Mouse (Mus musculus): ENCODE results near the gene Wdr63. TPM values are rescaled to one million over a fixed set of nuclear protein-coding genes. Genes with fewer than 3 reads are reported as not detected.
"Not testable (repeated sequence)": the region's sequence is repeated elsewhere in the genome, so short reads cannot be mapped to it uniquely, and the experiment has no call there.

The Wdr63 gene
- polyA plus RNA-seq, 1 experiment from 2014 or later = not detected

DNA sequence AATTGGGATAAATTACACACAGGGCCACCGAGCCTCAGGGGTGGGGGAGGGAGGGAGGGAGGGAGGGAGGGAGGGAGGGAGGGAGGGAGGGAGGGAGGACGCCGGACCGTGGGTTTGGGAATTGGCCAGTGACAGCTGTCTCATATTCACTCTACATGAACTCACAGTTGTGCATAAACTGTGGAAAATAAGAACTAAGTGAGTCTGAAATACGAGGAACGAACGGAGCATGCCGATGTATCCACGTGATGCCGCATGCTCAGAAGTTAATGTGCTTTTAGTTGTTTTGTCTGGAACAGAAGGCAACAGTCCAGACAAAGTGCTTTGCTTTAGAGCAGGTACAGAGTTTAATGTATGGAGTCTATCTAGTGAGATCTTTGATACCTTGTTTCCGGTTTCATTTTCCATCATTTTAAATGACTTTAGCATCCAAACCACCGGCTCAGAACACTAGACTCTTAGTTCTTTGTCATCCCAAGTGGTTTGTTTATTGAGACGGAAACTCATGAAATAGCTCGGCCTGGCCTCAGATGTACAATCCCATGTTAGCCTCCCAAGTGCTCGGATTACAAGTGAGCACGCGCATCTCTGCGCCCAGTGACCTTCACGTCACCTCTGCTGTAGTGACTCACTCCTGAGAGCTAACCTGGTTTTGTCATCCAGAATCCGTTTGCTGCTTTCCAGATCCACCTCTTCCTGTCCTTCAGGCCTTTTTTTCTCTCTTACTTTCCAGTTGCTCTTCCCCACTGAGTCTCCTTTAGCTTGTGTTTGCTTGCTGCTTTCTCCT lies 97.9 kb downstream of the Wdr63 start:
- no peak overlapping the region for H3K9ac ChIP-seq (replicated peaks; ENCODE audit: low read depth, low read length)
- no peak overlapping the region for H3K4me3 ChIP-seq (ENCODE audit: low read depth, low read length)
- no peaks in the 10 kb centered on the region for H3K9me3 ChIP-seq (ENCODE audit: control insufficient read depth, low read depth, low read length)
- ATAC-seq (ENCODE audit: insufficient number of reproducible peaks, insufficient read depth, low FRiP score, low read depth) = peak; percentile 51; the same call in 1 of the 2 replicates
- WGBS = 37% methylated on average over 19 of the region's 20 CpGs
- H3K36me3 ChIP-seq (ENCODE audit: control insufficient read depth, insufficient read depth, low read length) = peaks cover 7% of the 10 kb centered on the region
- H3K4me2 ChIP-seq (replicated peaks; ENCODE audit: low read depth, low read length) = no peak overlapping the region
- H3K27me3 ChIP-seq (ENCODE audit: control insufficient read depth, insufficient read depth, low read length) = no peaks in the 10 kb centered on the region
- H3K4me1 ChIP-seq (ENCODE audit: control insufficient read depth, insufficient read depth, low read length) = no peaks in the 10 kb centered on the region
- H3K27ac ChIP-seq (ENCODE audit: low read length) = no peak overlapping the region; the same call in 1 of the 2 replicates

DNA sequence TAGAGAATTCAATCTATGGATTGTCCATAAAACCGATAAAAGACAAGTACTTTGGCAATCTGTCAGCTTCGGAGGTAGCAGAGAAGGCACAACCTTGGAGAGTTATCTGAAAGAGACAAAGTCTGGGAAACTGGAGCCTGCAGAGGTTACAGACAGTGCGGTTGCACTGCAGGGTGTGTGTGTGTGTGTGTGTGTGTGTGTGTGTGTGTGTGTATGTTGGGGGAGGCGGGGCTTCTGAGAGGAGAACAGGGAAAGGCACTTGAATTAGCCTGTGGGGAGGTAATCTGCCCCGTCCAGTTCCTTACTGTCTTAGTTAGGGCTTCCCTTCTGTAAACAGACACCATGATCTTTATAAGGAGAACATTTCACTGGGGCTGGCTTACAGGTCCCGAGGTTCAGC lies 100.1 kb downstream of the Wdr63 start:
- ATAC-seq (ENCODE audit: insufficient number of reproducible peaks, insufficient read depth, low FRiP score, low read depth) = no peak
- Histone ChIP-seq H3K4me1 (ENCODE audit: control insufficient read depth, insufficient read depth, low read length) (no peaks in the 10 kb centered on the region), H3K4me2 (replicated peaks; ENCODE audit: low read depth, low read length) (no peak overlapping the region), H3K27ac (ENCODE audit: low read length) (no peak overlapping the region), H3K4me3 (ENCODE audit: low read depth, low read length) (no peak overlapping the region), H3K36me3 (ENCODE audit: control insufficient read depth, insufficient read depth, low read length) (0 out of 2 replicates have a peak, but pooled peaks cover 4% of the 10 kb centered on the region), H3K27me3 (ENCODE audit: control insufficient read depth, insufficient read depth, low read length) (no peaks in the 10 kb centered on the region), H3K9me3 (ENCODE audit: control insufficient read depth, low read depth, low read length) (no peaks in the 10 kb centered on the region), H3K9ac (replicated peaks; ENCODE audit: low read depth, low read length) (no peak overlapping the region)
- WGBS = 71% methylated on average over 6 of the region's 6 CpGs

DNA sequence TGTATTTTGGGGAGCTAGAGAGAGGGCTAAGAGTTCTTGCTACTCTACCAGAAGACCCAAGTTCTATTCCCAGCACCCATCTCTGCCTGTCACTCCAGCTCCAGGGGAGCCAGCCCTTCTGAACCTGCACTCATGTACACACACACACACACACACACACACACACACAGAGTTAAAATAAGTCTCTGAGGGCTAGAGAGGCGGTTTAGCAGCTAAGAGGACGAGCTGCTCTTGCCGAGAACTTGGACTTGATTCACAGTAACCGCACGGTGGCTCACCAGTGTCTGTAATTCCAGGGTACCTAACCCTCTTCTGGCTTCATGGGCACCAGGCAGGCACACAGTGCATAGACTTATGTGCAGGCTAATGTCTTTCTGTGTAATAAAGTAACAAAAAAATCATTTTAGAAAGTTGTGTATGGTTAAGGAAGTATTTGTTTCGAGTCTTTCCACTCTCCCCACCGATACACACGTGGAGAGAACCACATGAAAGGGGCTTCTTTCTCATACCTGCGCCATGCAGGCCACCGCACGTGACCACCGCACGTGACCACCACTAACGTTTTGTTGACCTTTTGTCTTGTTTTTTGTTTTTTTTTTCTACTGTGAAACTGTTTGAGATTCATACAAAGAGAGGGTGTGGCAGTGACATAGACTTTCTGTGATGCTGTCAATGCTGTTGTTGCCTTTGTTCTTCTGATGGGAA lies 103.4 kb downstream of the Wdr63 start:
- Histone ChIP-seq H3K27ac (ENCODE audit: low read length) (no peak overlapping the region), H3K4me1 (ENCODE audit: control insufficient read depth, insufficient read depth, low read length) (no peaks in the 10 kb centered on the region), H3K4me3 (ENCODE audit: low read depth, low read length) (no peak overlapping the region), H3K4me2 (replicated peaks; ENCODE audit: low read depth, low read length) (no peak overlapping the region), H3K36me3 (ENCODE audit: control insufficient read depth, insufficient read depth, low read length) (peaks cover 18% of the 10 kb centered on the region), H3K9ac (replicated peaks; ENCODE audit: low read depth, low read length) (no peak overlapping the region), H3K27me3 (ENCODE audit: control insufficient read depth, insufficient read depth, low read length) (no peaks in the 10 kb centered on the region), H3K9me3 (ENCODE audit: control insufficient read depth, low read depth, low read length) (no peaks in the 10 kb centered on the region)
- WGBS = 93% methylated on average over 14 of the region's 14 CpGs
- ATAC-seq (ENCODE audit: insufficient number of reproducible peaks, insufficient read depth, low FRiP score, low read depth) = no peak

DNA sequence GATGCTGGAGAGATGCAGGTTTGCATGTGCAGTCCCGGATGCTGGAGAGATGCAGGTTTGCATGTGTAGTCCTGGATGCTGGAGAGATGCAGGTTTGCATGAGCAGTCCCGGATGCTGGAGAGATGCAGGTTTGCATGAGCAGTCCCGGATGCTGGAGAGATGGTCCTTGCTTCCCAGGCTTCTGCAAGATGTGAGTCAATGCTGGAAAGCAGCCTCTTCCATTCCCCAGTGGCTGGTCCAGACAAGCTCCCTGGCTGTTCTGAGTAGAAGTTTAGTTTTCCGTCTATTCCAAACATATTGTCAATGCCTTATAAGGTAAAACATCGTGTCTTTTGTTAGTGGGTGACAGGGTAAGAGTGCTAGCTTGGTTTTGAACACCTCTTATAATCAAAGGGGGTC lies 111.4 kb downstream of the Wdr63 start:
- H3K4me2 ChIP-seq (replicated peaks; ENCODE audit: low read depth, low read length); H3K9ac ChIP-seq (replicated peaks; ENCODE audit: low read depth, low read length); ATAC-seq (ENCODE audit: insufficient number of reproducible peaks, insufficient read depth, low FRiP score, low read depth); H3K27me3 ChIP-seq (ENCODE audit: control insufficient read depth, insufficient read depth, low read length); H3K9me3 ChIP-seq (ENCODE audit: control insufficient read depth, low read depth, low read length); H3K4me3 ChIP-seq (ENCODE audit: low read depth, low read length); H3K27ac ChIP-seq (ENCODE audit: low read length); H3K4me1 ChIP-seq (ENCODE audit: control insufficient read depth, insufficient read depth, low read length): not testable (repeated sequence)
- peaks cover 11% of the 10 kb centered on the region for H3K36me3 ChIP-seq (ENCODE audit: control insufficient read depth, insufficient read depth, low read length)
- WGBS = 66% methylated on average over 4 of the region's 5 CpGs

DNA sequence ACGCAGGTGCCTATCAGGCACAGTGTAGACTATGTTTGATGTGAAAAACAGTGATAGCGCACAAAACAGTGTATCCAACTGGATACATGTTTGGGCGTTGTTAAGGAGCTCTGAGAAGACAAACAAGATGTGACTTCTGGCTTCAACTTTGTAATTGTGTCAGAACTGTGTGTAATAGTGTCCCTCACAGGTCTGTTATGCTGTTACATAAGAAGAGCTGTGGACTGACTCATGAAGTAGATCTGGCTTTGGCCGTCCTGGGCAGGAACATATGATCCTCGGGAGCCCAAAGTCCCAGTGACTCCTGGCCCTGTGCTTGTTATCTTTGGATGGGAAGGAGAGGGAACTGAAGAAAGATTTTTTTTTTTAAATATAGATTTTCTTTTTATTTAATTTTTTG lies 112.4 kb downstream of the Wdr63 start:
- Histone ChIP-seq H3K9me3 (ENCODE audit: control insufficient read depth, low read depth, low read length) (no peaks in the 10 kb centered on the region), H3K4me3 (ENCODE audit: low read depth, low read length) (no peak overlapping the region), H3K36me3 (ENCODE audit: control insufficient read depth, insufficient read depth, low read length) (peaks cover 6% of the 10 kb centered on the region), H3K4me2 (replicated peaks; ENCODE audit: low read depth, low read length) (no peak overlapping the region), H3K4me1 (ENCODE audit: control insufficient read depth, insufficient read depth, low read length) (0 out of 2 replicates have a peak, but pooled peaks cover 3% of the 10 kb centered on the region), H3K27me3 (ENCODE audit: control insufficient read depth, insufficient read depth, low read length) (no peaks in the 10 kb centered on the region), H3K9ac (replicated peaks; ENCODE audit: low read depth, low read length) (no peak overlapping the region), H3K27ac (ENCODE audit: low read length) (no peak overlapping the region)
- ATAC-seq (ENCODE audit: insufficient number of reproducible peaks, insufficient read depth, low FRiP score, low read depth) = no peak
- WGBS = 77% methylated on average over 5 of the region's 5 CpGs

DNA sequence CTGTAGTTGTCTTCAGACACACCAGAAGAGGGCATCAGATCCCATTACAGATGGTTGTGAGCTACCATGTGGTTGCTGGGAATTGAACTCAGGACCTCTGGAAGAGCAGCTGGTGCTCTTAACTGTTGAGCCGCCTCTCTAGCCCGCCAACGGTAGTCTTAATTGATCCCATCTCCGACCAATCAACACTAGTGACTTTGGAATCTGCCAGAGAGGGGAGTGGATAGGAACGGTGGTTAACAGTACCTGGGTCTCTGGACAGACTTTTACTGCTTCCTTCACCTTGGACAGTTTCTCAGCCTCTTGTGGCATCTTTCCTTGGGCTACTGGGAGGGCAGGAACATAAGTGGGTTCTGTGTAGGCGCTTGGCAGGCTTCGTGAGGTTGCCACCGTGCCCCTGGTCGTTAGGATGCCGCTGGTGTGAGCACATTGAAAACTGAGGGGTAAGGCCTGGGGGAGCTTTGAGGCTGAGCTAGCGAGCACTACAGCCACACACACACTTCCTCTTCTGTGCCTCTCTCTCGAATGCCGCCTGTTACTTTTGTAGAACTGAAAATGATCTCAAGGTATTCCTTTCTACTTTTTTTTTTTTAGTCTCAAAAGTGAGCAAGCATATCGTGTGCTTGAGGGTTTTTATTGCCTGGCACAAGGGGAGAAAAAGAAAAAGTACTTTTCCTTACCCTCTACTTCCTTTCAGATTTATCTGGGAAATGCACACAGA lies 114.3 kb downstream of the Wdr63 start:
- Histone ChIP-seq H3K4me1 (ENCODE audit: control insufficient read depth, insufficient read depth, low read length) (peaks cover 7% of the 10 kb centered on the region; the same call in 1 of the 2 replicates), H3K27me3 (ENCODE audit: control insufficient read depth, insufficient read depth, low read length) (no peaks in the 10 kb centered on the region), H3K27ac (ENCODE audit: low read length) (no peak overlapping the region), H3K9ac (replicated peaks; ENCODE audit: low read depth, low read length) (no peak overlapping the region), H3K4me2 (replicated peaks; ENCODE audit: low read depth, low read length) (no peak overlapping the region), H3K4me3 (ENCODE audit: low read depth, low read length) (no peak overlapping the region), H3K36me3 (ENCODE audit: control insufficient read depth, insufficient read depth, low read length) (peaks cover under 1% of the 10 kb centered on the region), H3K9me3 (ENCODE audit: control insufficient read depth, low read depth, low read length) (no peaks in the 10 kb centered on the region)
- 83% methylated on average over 14 of the region's 14 CpGs for WGBS
- no peak for ATAC-seq (ENCODE audit: insufficient number of reproducible peaks, insufficient read depth, low FRiP score, low read depth)

DNA sequence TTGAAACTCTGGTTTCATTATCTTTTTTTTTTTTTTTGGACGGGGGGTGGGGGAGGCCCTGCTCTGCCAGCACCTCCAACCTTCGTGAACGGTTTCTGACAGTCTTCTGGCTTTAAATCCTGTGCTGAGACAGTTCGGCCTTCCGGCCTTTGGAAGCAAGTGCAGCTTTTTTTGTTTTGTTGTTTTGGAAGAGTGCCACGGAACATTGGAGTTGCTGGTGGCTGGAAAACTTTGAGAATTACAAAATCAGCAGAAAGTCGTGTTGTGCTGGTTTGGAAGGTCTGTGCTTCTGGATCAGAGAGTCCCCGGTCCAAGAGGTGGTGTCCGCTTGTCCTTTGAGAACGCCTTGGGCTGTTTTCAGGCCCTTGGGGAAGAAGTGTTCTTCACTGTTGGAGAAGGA lies 115.1 kb downstream of the Wdr63 start:
- H3K36me3 ChIP-seq (ENCODE audit: control insufficient read depth, insufficient read depth, low read length) = no peaks in the 10 kb centered on the region; the same call in 1 of the 2 replicates
- peaks cover 9% of the 10 kb centered on the region; the same call in 1 of the 2 replicates for H3K4me1 ChIP-seq (ENCODE audit: control insufficient read depth, insufficient read depth, low read length)
- H3K27me3 ChIP-seq (ENCODE audit: control insufficient read depth, insufficient read depth, low read length) = no peaks in the 10 kb centered on the region
- no peak for ATAC-seq (ENCODE audit: insufficient number of reproducible peaks, insufficient read depth, low FRiP score, low read depth)
- no peak overlapping the region for H3K27ac ChIP-seq (ENCODE audit: low read length)
- no peak overlapping the region for H3K9ac ChIP-seq (replicated peaks; ENCODE audit: low read depth, low read length)
- no peaks in the 10 kb centered on the region for H3K9me3 ChIP-seq (ENCODE audit: control insufficient read depth, low read depth, low read length)
- no peak overlapping the region for H3K4me2 ChIP-seq (replicated peaks; ENCODE audit: low read depth, low read length)
- WGBS = 77% methylated on average over 10 of the region's 10 CpGs
- no peak overlapping the region for H3K4me3 ChIP-seq (ENCODE audit: low read depth, low read length)

DNA sequence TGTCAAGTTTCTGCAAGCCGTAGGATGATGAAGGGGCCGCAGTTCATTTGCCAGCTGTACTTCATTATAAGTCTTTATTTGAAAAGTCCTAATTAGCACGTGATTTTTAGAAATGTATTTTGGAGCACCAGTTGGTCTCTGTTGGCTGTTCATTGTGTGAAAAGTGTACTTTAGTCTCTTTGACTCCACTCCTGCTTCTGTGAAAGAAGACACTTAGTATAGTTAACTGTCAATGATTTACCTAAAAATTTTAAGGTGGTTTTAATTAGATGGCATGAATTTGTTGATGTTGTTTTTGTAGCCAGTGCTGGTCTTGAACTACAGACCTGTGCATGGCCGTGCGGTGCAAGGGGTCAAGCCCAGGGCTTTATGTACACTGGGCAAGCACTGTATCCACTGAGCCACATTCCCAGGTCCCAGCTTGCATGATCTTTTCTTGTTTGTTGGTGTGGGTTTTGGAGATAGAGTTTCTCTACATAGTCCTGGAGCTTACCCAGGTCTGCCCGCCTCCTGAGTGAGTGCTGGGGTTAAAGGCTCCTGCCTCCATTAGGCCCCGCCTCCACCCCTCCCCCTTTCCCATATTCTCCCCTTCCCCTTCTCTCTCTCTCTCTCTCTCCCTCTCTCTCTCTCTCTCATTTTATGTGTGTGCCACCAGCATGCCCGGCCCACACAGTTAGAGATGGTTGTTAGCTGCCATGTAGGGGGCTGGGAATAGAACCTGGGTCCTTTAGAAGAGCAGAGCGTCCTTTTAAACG lies 115.8 kb downstream of the Wdr63 start:
- Histone ChIP-seq H3K4me1 (ENCODE audit: control insufficient read depth, insufficient read depth, low read length) (peaks cover 9% of the 10 kb centered on the region; the same call in 1 of the 2 replicates), H3K4me3 (ENCODE audit: low read depth, low read length) (no peak overlapping the region), H3K36me3 (ENCODE audit: control insufficient read depth, insufficient read depth, low read length) (no peaks in the 10 kb centered on the region; the same call in 1 of the 2 replicates), H3K27ac (ENCODE audit: low read length) (no peak overlapping the region), H3K27me3 (ENCODE audit: control insufficient read depth, insufficient read depth, low read length) (no peaks in the 10 kb centered on the region), H3K4me2 (replicated peaks; ENCODE audit: low read depth, low read length) (no peak overlapping the region), H3K9me3 (ENCODE audit: control insufficient read depth, low read depth, low read length) (no peaks in the 10 kb centered on the region), H3K9ac (replicated peaks; ENCODE audit: low read depth, low read length) (no peak overlapping the region)
- WGBS = 79% methylated on average over 10 of the region's 10 CpGs
- no peak for ATAC-seq (ENCODE audit: insufficient number of reproducible peaks, insufficient read depth, low FRiP score, low read depth)

All from stomach, embryonic 14.5 days (tissue).